Mouse (Mus musculus): ENCODE results near the gene Dpysl5.
A peak's percentile ranks its signal among the peaks of the same experiment; 100 is the strongest.

The Dpysl5 gene

GRCm38 (mm10) chr5:30709744-30710383, 1.5 kb upstream of the Dpysl5 start:
- DNase-seq: peak; percentile 79

- peak; percentile 3 for DNase-seq
Measured at GRCm38 (mm10) chr5:30710486-30710885, 878 bp upstream of the Dpysl5 start.

GRCm38 (mm10) chr5:30712002-30712390, 632 bp downstream of the Dpysl5 start:
- DNase-seq: no peak

- DNase-seq: no peak
Measured at GRCm38 (mm10) chr5:30712441-30713298, 1.3 kb downstream of the Dpysl5 start.

GRCm38 (mm10) chr5:30713299-30713675, 1.9 kb downstream of the Dpysl5 start:
- DNase-seq: peak; percentile 2

- no peak for DNase-seq
Measured at GRCm38 (mm10) chr5:30713691-30714090, 2.3 kb downstream of the Dpysl5 start.

- DNase-seq: no peak
Measured at GRCm38 (mm10) chr5:30716311-30716710, 4.9 kb downstream of the Dpysl5 start.

- DNase-seq: no peak
Measured at GRCm38 (mm10) chr5:30717506-30717905, 6.1 kb downstream of the Dpysl5 start.

- DNase-seq: no peak
Measured at GRCm38 (mm10) chr5:30717991-30718703, 6.8 kb downstream of the Dpysl5 start.

- no peak for DNase-seq
Measured at GRCm38 (mm10) chr5:30721935-30722334, 10.6 kb downstream of the Dpysl5 start.

- DNase-seq: no peak
Measured at GRCm38 (mm10) chr5:30726151-30726693, 14.9 kb downstream of the Dpysl5 start.

GRCm38 (mm10) chr5:30732511-30732910, 21.1 kb downstream of the Dpysl5 start:
- no peak for DNase-seq

- no peak for DNase-seq
Measured at GRCm38 (mm10) chr5:30734666-30735065, 23.3 kb downstream of the Dpysl5 start.

- DNase-seq: no peak
Measured at GRCm38 (mm10) chr5:30738127-30738828, 26.9 kb downstream of the Dpysl5 start.

GRCm38 (mm10) chr5:30739595-30739994, 28.2 kb downstream of the Dpysl5 start:
- no peak for DNase-seq

GRCm38 (mm10) chr5:30749582-30750311, 38.4 kb downstream of the Dpysl5 start:
- DNase-seq: no peak

GRCm38 (mm10) chr5:30751071-30751470, 39.7 kb downstream of the Dpysl5 start:
- no peak for DNase-seq

- no peak for DNase-seq
Measured at GRCm38 (mm10) chr5:30753128-30753527, 41.8 kb downstream of the Dpysl5 start.

GRCm38 (mm10) chr5:30755215-30755614, 43.9 kb downstream of the Dpysl5 start:
- no peak for DNase-seq

- no peak for DNase-seq
Measured at GRCm38 (mm10) chr5:30762815-30763510, 51.6 kb downstream of the Dpysl5 start.

- no peak for DNase-seq
Measured at GRCm38 (mm10) chr5:30763511-30763830, 52.1 kb downstream of the Dpysl5 start.
